Mouse (Mus musculus): ENCODE results near the gene Prm1.

Gene Prm1

DNA sequence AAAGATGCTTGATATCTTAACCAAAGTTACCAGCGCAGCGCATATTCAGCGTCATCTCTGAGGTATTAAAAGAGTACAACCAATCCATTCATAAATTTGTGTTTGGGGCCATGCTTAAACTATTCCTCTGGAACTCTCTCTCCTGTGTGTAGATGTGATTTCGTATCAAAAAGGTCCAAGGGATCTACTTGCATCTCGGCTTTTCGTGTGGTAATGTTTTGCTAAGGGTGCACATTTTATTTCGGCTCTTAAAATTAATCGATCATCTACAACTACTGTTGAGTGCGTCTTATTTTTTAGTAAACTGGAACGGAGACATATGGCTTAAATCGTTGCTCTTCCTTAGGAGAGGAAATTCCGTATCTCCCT, 28.9 kb upstream of the Prm1 start:
- ChIA-PET POLR2A (interaction anchor here (0.6 to 2.1 kb wide), 23 partner anchors 9 to 476 kb away, joined by 3 to 12 read pairs (median 4); partner anchors contain the start of genes Dexi (in 1 of the 4), Nubp1 (in 1 of the 4), Socs1 (in 1 of the 4) and Tnp2 (in 1 of the 4)), CTCF (interaction anchor here in 1 of 4 experiments (1.0 kb wide), 1 partner anchor 49 kb away, joined by 3 read pairs; the partner anchor contains the start of gene Socs1)

DNA sequence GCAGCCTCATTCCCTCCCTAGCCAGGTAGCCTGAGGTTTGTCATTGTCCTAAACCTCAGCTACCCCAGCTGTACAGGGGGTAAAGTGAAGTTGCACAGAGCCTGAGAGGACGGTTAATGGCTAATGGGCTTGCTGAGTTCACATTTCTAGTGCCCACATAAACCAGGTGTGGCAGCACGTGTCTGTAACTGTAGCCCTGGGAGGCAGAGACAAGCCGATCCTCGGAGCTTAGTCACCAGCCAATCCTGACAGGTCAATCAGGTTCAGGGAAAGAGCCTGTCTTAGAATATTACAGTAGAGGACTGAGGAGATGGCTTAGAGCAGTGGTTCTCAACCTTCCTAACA, 22.8 kb upstream of the Prm1 start:
- POLR2A ChIA-PET = no interaction called here
- CTCF ChIA-PET = interaction anchor here in 1 of 4 experiments (1.0 kb wide), 1 partner anchor 40 kb away, joined by 3 read pairs; the partner anchor contains the start of gene Tnp2

DNA sequence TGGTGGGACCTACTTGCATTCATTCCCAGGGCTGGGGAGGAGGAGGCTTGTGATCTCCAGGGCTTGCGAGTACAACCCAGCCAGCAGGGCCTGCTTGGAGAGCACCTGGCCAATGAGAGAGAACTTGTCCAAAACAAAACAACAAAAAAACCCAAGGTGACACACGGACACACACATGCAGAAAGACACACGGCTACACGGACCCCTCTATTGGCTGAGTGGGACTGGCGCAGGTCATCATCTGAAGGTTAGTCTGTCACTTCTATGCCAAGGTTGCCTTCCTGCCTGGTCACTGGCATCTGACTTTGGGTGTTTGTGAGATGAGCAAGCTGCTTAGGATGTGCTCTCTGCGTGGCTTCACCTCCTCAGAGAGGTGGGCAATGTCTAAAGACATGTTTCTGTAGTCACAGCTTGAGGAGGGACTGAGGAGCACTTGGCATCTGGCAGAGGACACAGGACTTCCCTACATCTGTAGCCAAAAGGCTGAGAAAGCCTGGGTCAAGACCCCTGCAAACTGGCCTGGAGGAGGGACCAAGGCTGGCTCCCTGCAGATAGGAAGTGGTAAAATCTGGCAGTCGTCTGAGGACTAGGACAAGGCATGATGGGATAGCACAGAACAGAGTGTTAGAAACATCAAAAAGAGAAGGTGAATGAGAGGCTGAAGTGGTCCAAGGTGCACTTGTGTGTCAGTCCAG, 22.3 kb upstream of the Prm1 start:
- ChIA-PET POLR2A (no interaction called here), CTCF (interaction anchor here in 2 of 4 experiments (0.6 to 1.0 kb wide), 2 partner anchors 40 to 142 kb away, joined by 3 to 4 read pairs; partner anchors contain the start of gene Tnp2 (in 1 of the 2))

DNA sequence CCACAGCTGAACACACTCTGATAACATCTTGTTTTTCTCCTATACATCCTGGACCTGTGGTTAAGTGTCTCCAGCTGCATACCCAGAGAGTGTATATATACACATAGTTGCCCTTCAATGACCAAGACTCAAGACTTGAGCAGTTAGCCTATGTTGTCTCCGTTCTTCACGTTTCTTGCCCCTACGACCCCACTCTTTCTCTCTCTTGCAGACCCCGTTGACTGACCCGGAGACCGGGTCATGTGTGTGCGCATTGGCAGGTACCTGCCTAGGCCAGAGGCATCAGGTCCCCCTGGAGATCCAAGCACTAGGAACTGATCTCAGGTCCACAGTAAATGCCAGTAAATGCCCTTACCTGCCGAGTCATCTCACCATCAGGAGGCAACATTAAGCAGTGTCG, 21.6 kb upstream of the Prm1 start:
- ChIA-PET CTCF (interaction anchor here in 1 of 4 experiments (0.6 kb wide), 1 partner anchor 143 kb away, joined by 4 read pairs; no protein-coding TSS in a partner anchor), POLR2A (no interaction called here)

DNA sequence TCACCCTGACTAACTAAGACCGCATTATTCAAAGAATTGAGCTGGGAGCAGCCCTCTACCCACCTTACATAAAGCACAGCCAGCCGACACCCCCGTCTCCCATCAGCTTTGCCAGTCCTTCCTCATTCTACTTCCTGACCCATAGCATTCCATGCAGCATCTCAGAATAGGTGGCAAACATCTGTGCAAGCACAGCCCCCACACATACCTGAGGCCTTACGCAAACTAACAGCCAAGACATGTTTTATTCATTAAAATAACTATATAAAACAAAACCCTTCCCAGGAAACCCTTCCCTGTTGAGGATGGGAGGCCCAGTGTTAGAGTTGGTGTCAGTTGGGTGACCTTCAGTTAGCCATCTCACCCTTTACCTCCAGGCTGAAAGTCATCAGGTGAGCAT, 20.2 kb upstream of the Prm1 start:
- CTCF ChIA-PET = no interaction called here
- POLR2A ChIA-PET = no interaction called here

DNA sequence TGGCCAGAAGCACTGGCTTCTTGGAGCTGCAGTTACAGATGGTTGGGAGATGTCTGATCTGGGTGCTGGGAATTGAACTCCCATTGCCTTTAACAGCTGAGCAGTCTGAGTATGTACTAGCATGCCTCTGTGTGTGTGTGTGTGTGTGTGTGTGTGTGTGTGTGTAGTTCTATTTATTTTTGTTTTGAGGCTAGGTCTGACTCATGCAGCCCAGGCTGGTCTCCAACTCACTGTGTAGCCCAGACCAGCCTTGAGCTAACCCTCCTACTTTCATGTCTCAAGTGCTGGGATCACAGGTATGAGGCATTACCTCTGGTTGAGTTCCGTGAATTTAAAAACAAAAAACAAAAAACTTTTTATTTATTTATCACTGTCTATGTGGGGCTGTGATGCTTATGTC, 18.9 kb upstream of the Prm1 start:
- ChIA-PET POLR2A (interaction anchor here in 1 of 4 experiments (0.6 kb wide), 1 partner anchor 9 kb away, joined by 3 read pairs; no protein-coding TSS in a partner anchor), CTCF (no interaction called here)

DNA sequence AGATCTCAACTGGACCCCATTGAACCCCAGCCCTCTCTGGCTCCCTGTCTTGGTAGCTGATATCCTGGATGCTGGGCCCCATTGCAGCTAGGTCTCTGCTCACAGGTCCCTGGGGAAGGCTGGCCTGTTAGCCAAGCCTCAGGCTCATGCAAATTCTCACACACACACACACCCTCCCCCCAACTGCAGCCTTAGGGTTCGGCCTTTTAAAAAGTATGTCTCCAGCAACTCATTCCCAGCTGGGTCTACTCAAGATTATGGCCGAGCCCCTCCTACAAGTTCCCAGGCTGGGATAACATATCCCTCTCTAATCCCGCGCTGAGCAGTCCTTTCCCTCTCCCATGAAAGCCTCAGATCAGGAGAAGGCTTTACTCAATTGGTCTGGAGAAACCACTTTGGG, 15.7 kb upstream of the Prm1 start:
- ChIA-PET CTCF (no interaction called here), POLR2A (no interaction called here)

DNA sequence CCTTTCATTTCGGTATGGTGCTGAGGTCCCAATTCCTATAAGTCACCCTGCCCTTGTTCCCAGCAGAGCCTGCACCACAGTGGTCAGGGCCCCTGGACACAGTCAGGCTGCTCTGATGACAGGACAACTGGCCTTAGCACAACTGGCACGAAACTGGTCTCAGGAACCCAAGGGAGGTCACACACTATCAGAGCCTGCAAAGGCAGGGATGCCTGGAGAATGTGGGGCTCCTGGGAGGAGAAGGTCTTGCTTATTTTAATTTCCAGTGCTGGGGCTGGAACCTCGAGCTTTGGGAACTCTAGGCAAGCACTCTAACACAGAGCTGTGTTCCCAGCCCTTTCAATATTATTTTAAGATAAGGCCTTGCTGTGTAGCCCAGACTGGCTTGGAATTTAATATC, 14.3 kb upstream of the Prm1 start:
- CTCF ChIA-PET = interaction anchor here in 1 of 4 experiments (1.1 kb wide), 1 partner anchor 26 kb away, joined by 4 read pairs; no protein-coding TSS in a partner anchor
- POLR2A ChIA-PET = interaction anchor here in 1 of 4 experiments (0.6 kb wide), 1 partner anchor 283 kb away, joined by 3 read pairs; no protein-coding TSS in a partner anchor

DNA sequence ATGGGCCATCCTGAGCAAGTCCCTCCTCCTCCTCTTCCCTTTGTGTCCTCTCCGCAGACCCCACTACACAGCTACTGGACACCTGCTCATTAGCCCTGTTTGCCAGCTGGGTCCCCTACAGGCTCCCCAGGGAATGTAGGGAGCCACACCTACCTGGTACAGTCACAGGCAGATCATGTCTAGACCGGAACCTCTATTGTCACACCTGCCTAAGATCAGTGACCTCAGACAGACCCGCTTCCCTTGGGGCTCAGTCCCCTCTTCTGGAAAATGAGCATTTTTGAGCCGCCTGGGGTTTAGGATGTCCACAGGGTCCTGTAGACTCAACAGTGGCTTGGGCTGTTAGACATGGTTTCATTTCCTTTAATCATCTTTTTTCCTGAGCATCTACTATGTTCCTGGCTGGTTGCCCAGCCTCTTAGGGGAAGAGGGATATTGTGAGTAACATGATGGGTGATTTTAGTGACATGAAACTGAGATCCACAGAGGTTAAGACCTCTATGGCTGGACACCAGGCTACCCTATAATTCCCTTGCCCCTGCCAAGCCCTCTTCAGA, 13.0 kb upstream of the Prm1 start:
- ChIA-PET CTCF (interaction anchor here in 1 of 4 experiments (0.6 kb wide), 1 partner anchor 52 kb away, joined by 3 read pairs; no protein-coding TSS in a partner anchor), POLR2A (interaction anchor here in 3 of 4 experiments (0.6 to 1.4 kb wide), 5 partner anchors 12 to 48 kb away, joined by 3 to 7 read pairs (median 3); partner anchors contain the start of gene Rmi2 (in 1 of the 3))

DNA sequence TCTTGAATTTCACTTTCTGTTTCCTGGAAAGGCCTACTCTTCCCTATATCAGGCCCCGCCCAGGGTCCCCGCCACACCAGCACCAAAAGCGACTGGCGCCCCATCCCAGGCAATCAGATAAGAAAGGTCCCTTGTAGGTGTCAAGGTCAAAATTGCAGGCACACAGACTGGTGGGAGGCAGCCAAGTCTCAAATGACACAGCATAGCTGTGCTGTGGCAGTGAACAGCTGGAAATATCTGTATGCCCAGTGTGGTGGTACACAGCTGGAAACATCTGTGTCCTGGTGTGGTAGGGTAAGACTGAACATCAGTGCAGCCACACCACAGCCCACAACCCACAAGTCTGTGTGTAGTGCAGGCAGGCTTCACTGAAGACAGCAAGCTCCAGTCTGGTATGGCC, 9.2 kb upstream of the Prm1 start:
- ChIA-PET CTCF (interaction anchor here in 2 of 4 experiments (0.6 to 1.4 kb wide), 2 partner anchors 27 to 31 kb away, joined by 3 read pairs; no protein-coding TSS in a partner anchor), POLR2A (interaction anchor here in 2 of 4 experiments (0.9 to 1.2 kb wide), 3 partner anchors 12 to 24 kb away, joined by 3 to 4 read pairs (median 3); partner anchors contain the start of gene Rmi2 (in 1 of the 2))

DNA sequence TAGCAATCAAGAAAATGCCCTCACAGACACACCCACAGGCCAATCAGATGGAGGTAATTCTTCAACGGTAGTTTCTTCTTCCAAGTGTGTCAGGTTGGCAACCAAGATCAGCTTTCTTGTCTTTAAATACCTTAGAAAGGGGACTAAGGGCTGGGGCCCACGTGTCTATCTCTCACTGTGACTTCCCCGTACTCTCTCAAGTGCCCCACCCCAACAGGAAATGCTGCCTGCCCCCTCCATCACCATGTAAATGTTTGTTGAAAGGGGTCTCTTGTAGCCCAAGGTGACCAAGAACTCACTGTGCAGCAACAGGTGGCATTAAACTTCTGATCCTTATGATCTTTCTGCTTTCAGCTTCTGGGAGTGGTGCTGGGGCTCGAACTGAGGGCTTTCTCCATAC, 8.1 kb upstream of the Prm1 start:
- CTCF ChIA-PET = no interaction called here
- POLR2A ChIA-PET = interaction anchor here in 1 of 4 experiments (0.9 kb wide), 1 partner anchor 25 kb away, joined by 3 read pairs; no protein-coding TSS in a partner anchor

DNA sequence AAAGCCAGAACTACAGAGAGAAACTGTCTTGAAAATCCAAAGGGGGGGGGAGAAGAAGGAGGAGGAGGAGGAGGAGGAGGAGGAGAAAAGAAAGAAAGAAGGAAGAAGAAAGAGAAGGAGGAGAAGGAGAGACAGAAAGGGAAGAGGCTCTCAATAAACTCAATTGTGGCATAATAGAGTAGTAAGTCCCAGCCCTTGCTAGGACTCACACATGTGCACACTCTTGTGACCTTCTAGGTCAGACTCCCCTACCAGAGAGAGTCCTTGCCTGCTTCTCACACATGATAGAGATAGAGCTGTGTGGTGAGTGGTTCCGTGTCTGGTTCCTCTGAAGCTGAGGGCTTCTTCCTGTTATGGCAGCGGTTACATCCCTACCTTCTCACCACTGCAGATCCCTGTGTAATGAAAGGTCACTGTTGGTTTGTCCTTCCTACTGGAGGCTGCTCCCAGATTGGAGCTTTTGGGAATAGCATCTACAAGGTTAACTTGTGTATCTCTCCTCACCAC, 7.3 kb upstream of the Prm1 start, which contains the start of gene Gm11172:
Gene Gm11172, plus strand, starts transcription at position 51 of the 507 bp plus-strand sequence.
- ChIA-PET POLR2A (interaction anchor here in 2 of 4 experiments (0.6 to 1.3 kb wide), 3 partner anchors 16 to 88 kb away, joined by 3 to 6 read pairs (median 3); no protein-coding TSS in a partner anchor), CTCF (no interaction called here)

DNA sequence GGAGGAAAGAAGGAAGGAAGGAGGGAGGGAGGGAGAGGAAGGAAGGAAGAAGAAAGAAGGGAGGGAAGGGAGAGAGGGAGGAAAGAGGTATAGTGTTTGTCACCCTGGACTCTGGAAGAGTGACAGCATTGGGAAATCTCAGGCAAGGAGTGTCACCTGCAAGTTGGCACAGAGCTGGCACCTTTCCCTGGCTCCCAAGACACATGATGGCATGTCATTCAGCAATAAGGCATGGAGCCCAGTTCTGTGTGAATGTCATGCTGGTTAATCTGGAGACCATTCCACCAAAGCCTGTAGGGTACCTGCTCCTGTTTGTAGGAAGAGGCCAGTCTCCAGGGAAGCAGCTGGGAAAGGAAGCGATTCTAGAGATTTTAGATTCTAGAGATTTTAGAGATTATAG, 4.7 kb upstream of the Prm1 start:
- POLR2A ChIA-PET = interaction anchor here in 1 of 4 experiments (0.7 kb wide), 1 partner anchor 22 kb away, joined by 3 read pairs; the partner anchor contains the start of gene Tnp2
- CTCF ChIA-PET = interaction anchor here in 1 of 4 experiments (1.1 kb wide), 1 partner anchor 170 kb away, joined by 3 read pairs; no protein-coding TSS in a partner anchor

DNA sequence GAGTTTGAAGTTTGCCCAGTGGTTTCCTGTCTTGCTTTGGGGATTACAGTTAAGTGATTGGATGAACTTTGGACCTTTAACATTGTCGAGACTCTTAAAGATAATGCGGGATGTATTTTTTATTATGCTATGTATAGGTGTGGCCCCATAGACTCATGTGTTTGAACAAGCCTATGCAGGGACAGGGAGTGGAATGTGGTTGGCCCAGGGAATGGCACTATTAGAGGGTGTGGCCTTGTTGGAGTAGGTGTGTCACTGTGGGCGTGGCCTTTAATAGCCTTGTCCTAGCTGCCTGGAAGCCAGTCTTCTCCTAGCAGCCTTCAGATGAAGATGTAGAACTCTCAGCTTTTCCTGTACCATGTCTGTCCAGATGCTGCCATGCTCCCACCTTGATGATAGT, 3.2 kb downstream of the Prm1 start:
- POLR2A ChIA-PET = interaction anchor here in 1 of 4 experiments (1.0 to 1.5 kb wide), 2 partner anchors 12 to 17 kb away, joined by 3 read pairs; partner anchors contain the start of gene Socs1
- CTCF ChIA-PET = interaction anchor here in 2 of 4 experiments (0.6 to 1.7 kb wide), 2 partner anchors 16 to 44 kb away, joined by 3 to 5 read pairs; no protein-coding TSS in a partner anchor

DNA sequence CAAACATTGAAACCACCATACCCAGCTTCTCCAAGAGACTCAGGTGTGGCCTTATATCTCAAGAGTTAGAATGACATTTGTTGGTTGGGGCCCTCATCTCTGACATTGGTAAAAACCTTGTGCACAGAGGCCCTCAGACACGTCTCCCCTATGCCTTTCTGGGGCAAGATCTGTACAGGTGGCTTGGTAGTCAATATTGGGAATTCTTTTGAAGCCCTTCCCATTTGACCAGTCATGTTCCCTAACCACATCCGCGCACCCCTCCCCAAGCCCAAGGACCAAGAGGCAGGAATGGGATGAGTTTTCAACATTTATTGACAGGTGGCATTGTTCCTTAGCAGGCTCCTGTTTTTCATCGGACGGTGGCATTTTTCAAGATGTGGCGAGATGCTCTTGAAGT, 9.6 kb downstream of the Prm1 start, which contains the start of gene Prm2:
Gene Prm2, minus strand, starts transcription at position 101 of the 400 bp plus-strand sequence.
- ChIA-PET POLR2A (interaction anchor here in 1 of 4 experiments (1.4 kb wide), 1 partner anchor 9 kb away, joined by 3 read pairs; no protein-coding TSS in a partner anchor), CTCF (interaction anchor here in 2 of 4 experiments (0.6 to 0.9 kb wide), 2 partner anchors 9 to 50 kb away, joined by 5 to 6 read pairs; no protein-coding TSS in a partner anchor)

DNA sequence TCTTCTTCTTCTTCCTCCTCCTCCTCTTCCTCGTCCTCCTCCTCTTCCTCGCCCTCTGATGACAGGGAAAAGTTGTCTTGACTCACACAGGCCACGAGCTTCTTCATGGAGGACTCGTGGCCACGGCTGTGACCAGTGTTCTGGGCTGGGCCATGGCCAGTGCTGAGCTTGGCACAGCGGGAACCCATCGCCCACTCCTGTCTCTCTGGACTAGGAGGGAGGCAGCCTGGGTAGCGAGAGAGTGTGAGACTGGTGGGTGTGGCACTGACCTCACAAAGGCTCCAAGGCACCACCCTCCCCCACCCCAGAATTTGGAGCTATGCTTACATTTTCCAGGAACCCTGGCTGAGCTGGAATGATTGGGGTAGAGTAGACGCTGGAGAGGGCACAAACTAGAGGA, 14.9 kb downstream of the Prm1 start, which contains the start of gene Prm3:
Gene Prm3, minus strand, starts transcription at position 213 of the 400 bp plus-strand sequence.
- CTCF ChIA-PET = interaction anchor here (0.6 to 1.1 kb wide), 8 partner anchors 12 to 244 kb away, joined by 3 to 4 read pairs (median 3); no protein-coding TSS in a partner anchor
- POLR2A ChIA-PET = interaction anchor here in 1 of 4 experiments (0.8 kb wide), 1 partner anchor 217 kb away, joined by 3 read pairs; no protein-coding TSS in a partner anchor

DNA sequence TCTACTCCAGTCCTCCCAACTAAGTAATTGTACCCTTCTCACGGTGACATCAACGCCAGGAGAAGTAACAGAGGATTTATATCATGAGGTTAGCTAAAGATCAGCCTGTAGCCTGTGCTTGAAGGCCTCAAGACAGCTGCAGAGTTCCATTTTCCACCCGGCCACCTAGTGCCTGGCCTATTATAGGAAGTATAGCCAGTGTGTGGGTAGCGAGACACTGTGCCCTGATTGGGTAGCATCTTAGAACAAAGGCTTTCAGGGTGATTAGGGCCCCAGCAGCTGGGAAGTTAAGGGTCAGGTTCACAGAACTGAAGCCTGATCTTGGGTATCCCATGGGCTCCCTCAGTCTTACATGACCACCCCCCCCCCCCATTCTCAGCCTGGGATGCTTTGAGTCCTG, 16.8 kb downstream of the Prm1 start:
- ChIA-PET POLR2A (interaction anchor here in 3 of 4 experiments (0.7 to 2.7 kb wide), 6 partner anchors 22 to 217 kb away, joined by 3 to 6 read pairs (median 3); partner anchors contain the start of gene Rmi2 (in 1 of the 3)), CTCF (interaction anchor here in 2 of 4 experiments (1.0 to 4.9 kb wide), 6 partner anchors 22 to 223 kb away, joined by 3 to 31 read pairs (median 4); no protein-coding TSS in a partner anchor)

DNA sequence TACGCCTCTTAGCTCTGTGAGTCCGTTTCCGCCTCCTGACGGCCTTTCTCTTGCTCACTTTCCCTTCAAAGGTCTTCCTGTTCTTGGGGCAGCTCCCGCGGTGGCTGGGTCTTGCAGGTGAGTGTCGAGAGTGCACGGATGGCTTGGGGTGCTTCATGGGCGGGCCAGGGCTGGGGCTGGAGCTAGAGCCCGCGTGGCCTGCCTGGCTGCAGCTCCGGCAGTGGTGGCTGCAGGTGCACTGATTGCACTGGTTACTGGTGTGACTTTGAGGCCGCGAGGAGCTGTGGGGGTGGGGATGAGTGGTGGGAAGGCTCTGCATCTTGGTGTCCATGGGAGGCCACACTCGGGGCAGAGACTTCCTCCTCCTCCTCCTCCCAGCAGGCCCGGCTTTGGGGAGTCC, 17.4 kb downstream of the Prm1 start, which contains the start of gene Tnp2:
Gene Tnp2, minus strand, starts transcription at position 390 of the 400 bp plus-strand sequence.
- ChIA-PET POLR2A (interaction anchor here (0.7 to 2.7 kb wide), 10 partner anchors 10 to 217 kb away, joined by 3 to 6 read pairs (median 3); partner anchors contain the start of gene Rmi2 (in 1 of the 4)), CTCF (interaction anchor here (0.6 to 4.9 kb wide), 18 partner anchors 21 to 222 kb away, joined by 3 to 31 read pairs (median 3); no protein-coding TSS in a partner anchor)
